Mouse (Mus musculus) stomach, embryonic 15.5 days (tissue): ENCODE measurements at regions not wholly inside any gene's neighbourhood (a gene's known extent, or its start where the extent isn't known, plus 50 kb on each side); places are given as distances from the start of the nearest gene placed in this dataset.

Source experiments
- ATAC-seq: fragments of 200-750 bp; cut with Nextera tagmentation; 2 replicates; pipeline ENCODE4 v1.8.0; 2017; ENCODE audit warnings: low read depth, moderate number of reproducible peaks, moderate TSS enrichment; ENCODE audit not compliant: insufficient read depth, low FRiP score
- H3K27ac ChIP-seq: fragments of 300-500 bp; sonication (generic); 2 replicates; pipeline ENCODE4 v1.5.1; 2015; ENCODE audit warnings: mild to moderate bottlenecking, inconsistent platforms
- H3K27me3 ChIP-seq: fragments of 300-500 bp; sonication (generic); replicated peaks from 2 replicates; pipeline ENCODE4 v1.6.1; 2015; ENCODE audit warnings: inconsistent platforms
- H3K36me3 ChIP-seq: fragments of 300-500 bp; sonication (generic); 2 replicates; pipeline ENCODE4 v1.6.1; 2015; ENCODE audit warnings: inconsistent platforms
- H3K4me1 ChIP-seq: fragments of 300-500 bp; sonication (generic); 2 replicates; pipeline ENCODE4 v1.6.1; 2015; ENCODE audit warnings: inconsistent platforms
- H3K4me2 ChIP-seq: fragments of 300-500 bp; sonication (generic); 2 replicates; pipeline ENCODE4 v1.6.1; 2015; ENCODE audit warnings: mild to moderate bottlenecking, inconsistent platforms
- H3K4me3 ChIP-seq: fragments of 300-500 bp; sonication (generic); replicated peaks from 2 replicates; pipeline ENCODE4 v1.5.1; 2015; ENCODE audit warnings: inconsistent platforms
- H3K9ac ChIP-seq: fragments of 300-500 bp; sonication (generic); 2 replicates; pipeline ENCODE4 v1.6.1; 2015; ENCODE audit warnings: inconsistent platforms
- H3K9me3 ChIP-seq: fragments of 300-500 bp; sonication (generic); 2 replicates; pipeline ENCODE4 v1.6.1; 2016; ENCODE audit warnings: inconsistent platforms
- WGBS: fragments of 180-500 bp; shearing (Covaris S2); methylation state at CpG from one replicate; pipeline ENCODE4 v1.1.7; 2015; 5-methylcytosine and 5-hydroxymethylcytosine counted together

GRCm38 (mm10) chr10:29921658-29922057 is 278.7 kb downstream of the Cenpw start:
- ATAC-seq, result no peak
- Histone ChIP-seq H3K4me2 (no peak overlapping the region), H3K36me3 (no peaks in the 10 kb centered on the region), H3K4me3 (no peak overlapping the region), H3K27ac (no peak overlapping the region), H3K9me3 (no peaks in the 10 kb centered on the region), H3K27me3 (no peaks in the 10 kb centered on the region), H3K9ac (no peak overlapping the region), H3K4me1 (no peaks in the 10 kb centered on the region)
- WGBS, result 20% methylated on average over 4 of the region's 4 CpGs

GRCm38 (mm10) chr10:29897780-29898363 is 302.5 kb downstream of the Cenpw start:
- H3K36me3 ChIP-seq, result no peaks in the 10 kb centered on the region
- H3K9me3 ChIP-seq, result no peaks in the 10 kb centered on the region
- H3K27ac ChIP-seq, result no peak overlapping the region
- no peak overlapping the region for H3K4me2 ChIP-seq
- no peaks in the 10 kb centered on the region for H3K4me1 ChIP-seq
- no peak overlapping the region for H3K4me3 ChIP-seq
- 45% methylated on average over 1 of the region's 1 CpGs for WGBS
- H3K9ac ChIP-seq, result no peak overlapping the region
- H3K27me3 ChIP-seq, result no peaks in the 10 kb centered on the region
- no peak for ATAC-seq

- Histone ChIP-seq H3K9me3 (no peaks in the 10 kb centered on the region), H3K36me3 (no peaks in the 10 kb centered on the region), H3K4me3 (no peak overlapping the region), H3K9ac (no peak overlapping the region), H3K27ac (no peak overlapping the region), H3K4me1 (no peaks in the 10 kb centered on the region), H3K27me3 (no peaks in the 10 kb centered on the region), H3K4me2 (no peak overlapping the region)
- no peak for ATAC-seq
These were observed 328.9 kb upstream of the Rspo3 start for GRCm38 (mm10) chr10:29864566-29864965.

GRCm38 (mm10) chr10:29855749-29856313 is 320.2 kb upstream of the Rspo3 start:
- Histone ChIP-seq H3K27me3 (no peaks in the 10 kb centered on the region), H3K4me1 (no peaks in the 10 kb centered on the region), H3K4me2 (no peak overlapping the region), H3K9ac (no peak overlapping the region), H3K36me3 (no peaks in the 10 kb centered on the region), H3K9me3 (no peaks in the 10 kb centered on the region), H3K27ac (no peak overlapping the region), H3K4me3 (no peak overlapping the region)
- no peak for ATAC-seq
- WGBS, result 21% methylated on average over 2 of the region's 2 CpGs

GRCm38 (mm10) chr10:29852516-29852915 is 316.8 kb upstream of the Rspo3 start:
- no peak for ATAC-seq
- 65% methylated on average over 2 of the region's 2 CpGs for WGBS

GRCm38 (mm10) chr10:29824939-29825658 is 289.4 kb upstream of the Rspo3 start:
- WGBS, result 55% methylated on average over 5 of the region's 5 CpGs
- no peaks in the 10 kb centered on the region for H3K27me3 ChIP-seq
- no peak overlapping the region for H3K4me3 ChIP-seq
- no peaks in the 10 kb centered on the region for H3K4me1 ChIP-seq
- no peak overlapping the region for H3K27ac ChIP-seq
- H3K9ac ChIP-seq, result no peak overlapping the region
- no peak for ATAC-seq
- no peaks in the 10 kb centered on the region for H3K36me3 ChIP-seq
- H3K9me3 ChIP-seq, result no peaks in the 10 kb centered on the region
- H3K4me2 ChIP-seq, result no peak overlapping the region

More at GRCm38 (mm10) chr10:29852516-29852915, 316.8 kb upstream of the Rspo3 start:
- no peak overlapping the region for H3K9ac ChIP-seq
- no peaks in the 10 kb centered on the region for H3K27me3 ChIP-seq
- H3K9me3 ChIP-seq, result no peaks in the 10 kb centered on the region
- H3K27ac ChIP-seq, result no peak overlapping the region
- no peaks in the 10 kb centered on the region for H3K4me1 ChIP-seq
- no peaks in the 10 kb centered on the region for H3K36me3 ChIP-seq
- H3K4me3 ChIP-seq, result no peak overlapping the region
- H3K4me2 ChIP-seq, result no peak overlapping the region

GRCm38 (mm10) chr10:29824413-29824812 is 288.7 kb upstream of the Rspo3 start:
- no peak overlapping the region for H3K4me2 ChIP-seq
- H3K9ac ChIP-seq, result no peak overlapping the region
- no peak overlapping the region for H3K4me3 ChIP-seq
- H3K27ac ChIP-seq, result no peak overlapping the region
- no peak for ATAC-seq
- no peaks in the 10 kb centered on the region for H3K36me3 ChIP-seq
- H3K27me3 ChIP-seq, result no peaks in the 10 kb centered on the region
- H3K9me3 ChIP-seq, result no peaks in the 10 kb centered on the region
- H3K4me1 ChIP-seq, result no peaks in the 10 kb centered on the region

GRCm38 (mm10) chr10:29823177-29823576 is 287.5 kb upstream of the Rspo3 start:
- no peaks in the 10 kb centered on the region for H3K27me3 ChIP-seq
- no peaks in the 10 kb centered on the region for H3K36me3 ChIP-seq
- H3K9me3 ChIP-seq, result no peaks in the 10 kb centered on the region
- no peak overlapping the region for H3K4me3 ChIP-seq
- H3K4me1 ChIP-seq, result no peaks in the 10 kb centered on the region
- no peak overlapping the region for H3K4me2 ChIP-seq
- H3K27ac ChIP-seq, result no peak overlapping the region
- ATAC-seq, result no peak
- 43% methylated on average over 2 of the region's 2 CpGs for WGBS
- no peak overlapping the region for H3K9ac ChIP-seq

GRCm38 (mm10) chr10:29803915-29804545 is 268.4 kb upstream of the Rspo3 start:
- Histone ChIP-seq H3K4me2 (no peak overlapping the region), H3K4me1 (no peaks in the 10 kb centered on the region), H3K4me3 (no peak overlapping the region), H3K9ac (no peak overlapping the region), H3K27me3 (no peaks in the 10 kb centered on the region), H3K27ac (no peak overlapping the region), H3K36me3 (no peaks in the 10 kb centered on the region), H3K9me3 (no peaks in the 10 kb centered on the region)
- 44% methylated on average over 6 of the region's 6 CpGs for WGBS
- ATAC-seq, result no peak

- Histone ChIP-seq H3K9me3 (no peaks in the 10 kb centered on the region), H3K4me3 (no peak overlapping the region), H3K36me3 (no peaks in the 10 kb centered on the region), H3K9ac (no peak overlapping the region), H3K4me1 (no peaks in the 10 kb centered on the region), H3K27ac (no peak overlapping the region), H3K4me2 (no peak overlapping the region), H3K27me3 (no peaks in the 10 kb centered on the region)
- WGBS, result 93% methylated on average over 3 of the region's 3 CpGs
- no peak for ATAC-seq
These were observed 267.0 kb upstream of the Rspo3 start for GRCm38 (mm10) chr10:29802637-29803036.

- ATAC-seq, result no peak
- Histone ChIP-seq H3K27ac (no peak overlapping the region), H3K4me1 (no peaks in the 10 kb centered on the region), H3K4me3 (no peak overlapping the region), H3K9me3 (no peaks in the 10 kb centered on the region), H3K4me2 (no peak overlapping the region), H3K9ac (no peak overlapping the region), H3K27me3 (no peaks in the 10 kb centered on the region), H3K36me3 (no peaks in the 10 kb centered on the region)
- WGBS, result 82% methylated on average over 1 of the region's 1 CpGs
These were observed 259.0 kb upstream of the Rspo3 start for GRCm38 (mm10) chr10:29794663-29795062.

GRCm38 (mm10) chr10:29786220-29786810 is 250.6 kb upstream of the Rspo3 start:
- WGBS, result 62% methylated on average over 2 of the region's 2 CpGs
- H3K36me3 ChIP-seq, result no peaks in the 10 kb centered on the region
- ATAC-seq, result no peak

More at GRCm38 (mm10) chr10:29786220-29786810, 250.6 kb upstream of the Rspo3 start:
- Histone ChIP-seq H3K9ac (no peak overlapping the region), H3K27me3 (no peaks in the 10 kb centered on the region), H3K4me2 (no peak overlapping the region), H3K27ac (no peak overlapping the region), H3K4me3 (no peak overlapping the region), H3K9me3 (no peaks in the 10 kb centered on the region), H3K4me1 (no peaks in the 10 kb centered on the region)
